Mouse (Mus musculus) limb, embryonic 11.5 days (tissue): ENCODE data around the gene Dtnbp1. TPM values are rescaled to one million over a fixed set of nuclear protein-coding genes. Genes with fewer than 3 reads are reported as not detected.
A peak's percentile ranks its signal among the peaks of the same experiment; 100 is the strongest.

Source experiments
- ATAC-seq: fragments of 200-750 bp; cut with Nextera tagmentation; 2 replicates; pipeline ENCODE4 v1.8.0; 2017; ENCODE audit warnings: low read depth; ENCODE audit not compliant: insufficient number of reproducible peaks, low FRiP score, low TSS enrichment
- DNase-seq: peaks from one replicate; pipeline ENCODE4 v3.0.0-alpha.2; 2015; ENCODE audit warnings: low spot score
- H3K27ac ChIP-seq: fragments of 300-500 bp; sonication (generic); replicated peaks from 2 replicates; pipeline ENCODE4 v1.5.1; 2014; ENCODE audit warnings: low read depth, mild to moderate bottlenecking, low read length
- H3K27me3 ChIP-seq: fragments of 300-500 bp; sonication (generic); 2 replicates; pipeline ENCODE4 v1.6.1; 2014; ENCODE audit warnings: mild to moderate bottlenecking, low read length, mixed read lengths; ENCODE audit not compliant: control insufficient read depth, insufficient read depth
- H3K36me3 ChIP-seq: fragments of 300-500 bp; sonication (generic); 2 replicates; pipeline ENCODE4 v1.6.1; 2014; ENCODE audit warnings: mild to moderate bottlenecking, low read length, moderate library complexity, mixed read lengths; ENCODE audit not compliant: control insufficient read depth, insufficient read depth
- H3K4me1 ChIP-seq: fragments of 300-500 bp; sonication (generic); 2 replicates; pipeline ENCODE4 v1.6.1; 2014; ENCODE audit warnings: low read length, mixed read lengths; ENCODE audit not compliant: control insufficient read depth, insufficient read depth
- H3K4me2 ChIP-seq: fragments of 300-500 bp; sonication (generic); 2 replicates; pipeline ENCODE4 v1.6.1; 2014; ENCODE audit warnings: low read depth, mild to moderate bottlenecking, moderate library complexity; ENCODE audit not compliant: severe bottlenecking
- H3K4me3 ChIP-seq: fragments of 300-500 bp; sonication (generic); 2 replicates; pipeline ENCODE4 v1.5.1; 2014; ENCODE audit warnings: low read depth, low read length
- H3K9ac ChIP-seq: fragments of 300-500 bp; sonication (generic); 2 replicates; pipeline ENCODE4 v1.6.1; 2014; ENCODE audit warnings: mild to moderate bottlenecking, low read length
- H3K9me3 ChIP-seq: fragments of 300-500 bp; sonication (generic); 2 replicates; pipeline ENCODE4 v1.6.1; 2016; ENCODE audit warnings: low read length; ENCODE audit not compliant: control insufficient read depth
- WGBS: fragments of 180-500 bp; shearing (Covaris S2); extraction: QIAGEN DNeasy Blood & Tissue Kit; methylation state at CpG from one replicate; pipeline ENCODE4 v1.1.7; 2014; 5-methylcytosine and 5-hydroxymethylcytosine counted together
- polyA plus RNA-seq: library from polyadenylated mRNA; unstranded; fragments of >200 nt; fragmentation: Nextera tagmentation; extraction: Ambion mirVana; gene quantifications from 2 replicates; pipeline ENCODE4 v1.2.1, GENCODE M21; 2014

Dtnbp1 gene
- polyA plus RNA-seq, 1 experiment from 2014 or later: 75.3 TPM

GRCm38 (mm10) chr13:45032484-45032883, 30.5 kb upstream of the Dtnbp1 start:
- peaks cover 13% of the 10 kb centered on the region for H3K4me1 ChIP-seq
- H3K27ac ChIP-seq: no peak overlapping the region
- DNase-seq (no peak), ATAC-seq (no peak)
- H3K9ac ChIP-seq: no peak overlapping the region
- no peak overlapping the region for H3K4me3 ChIP-seq
- H3K27me3 ChIP-seq: no peaks in the 10 kb centered on the region
- no peaks in the 10 kb centered on the region for H3K9me3 ChIP-seq
- no peak overlapping the region for H3K4me2 ChIP-seq
- 90% methylated on average over 4 of the region's 4 CpGs for WGBS
- H3K36me3 ChIP-seq: no peaks in the 10 kb centered on the region

- Histone ChIP-seq H3K27me3 (no peaks in the 10 kb centered on the region), H3K9ac (no peak overlapping the region), H3K4me1 (peaks cover 13% of the 10 kb centered on the region), H3K9me3 (no peaks in the 10 kb centered on the region), H3K4me2 (no peak overlapping the region), H3K36me3 (no peaks in the 10 kb centered on the region), H3K4me3 (no peak overlapping the region), H3K27ac (no peak overlapping the region)
- DNase-seq (peak; percentile 38), ATAC-seq (no peak)
- 28% methylated on average over 7 of the region's 7 CpGs for WGBS
These were observed 29.8 kb upstream of the Dtnbp1 start for GRCm38 (mm10) chr13:45031748-45032147.

- peaks cover 9% of the 10 kb centered on the region for H3K4me1 ChIP-seq
- DNase-seq (no peak), ATAC-seq (no peak)
- 68% methylated on average over 10 of the region's 10 CpGs for WGBS
- no peaks in the 10 kb centered on the region for H3K27me3 ChIP-seq
- H3K27ac ChIP-seq: no peak overlapping the region
- H3K4me3 ChIP-seq: no peak overlapping the region
- H3K9me3 ChIP-seq: no peaks in the 10 kb centered on the region
- H3K36me3 ChIP-seq: no peaks in the 10 kb centered on the region
- no peak overlapping the region for H3K9ac ChIP-seq
- no peak overlapping the region for H3K4me2 ChIP-seq
These were observed 29.4 kb upstream of the Dtnbp1 start for GRCm38 (mm10) chr13:45031314-45031713.

GRCm38 (mm10) chr13:45030830-45031229, 28.9 kb upstream of the Dtnbp1 start:
- DNase-seq (peak; percentile 89), ATAC-seq (no peak)
- Histone ChIP-seq H3K27ac (no peak overlapping the region), H3K9me3 (no peaks in the 10 kb centered on the region), H3K4me1 (peaks cover 7% of the 10 kb centered on the region), H3K27me3 (no peaks in the 10 kb centered on the region), H3K4me2 (no peak overlapping the region), H3K9ac (no peak overlapping the region), H3K36me3 (no peaks in the 10 kb centered on the region), H3K4me3 (no peak overlapping the region)
- WGBS: 18% methylated on average over 12 of the region's 12 CpGs

- Histone ChIP-seq H3K4me3 (no peak overlapping the region), H3K27ac (no peak overlapping the region), H3K9me3 (no peaks in the 10 kb centered on the region), H3K4me1 (peaks cover 4% of the 10 kb centered on the region), H3K9ac (no peak overlapping the region), H3K27me3 (no peaks in the 10 kb centered on the region), H3K4me2 (no peak overlapping the region), H3K36me3 (no peaks in the 10 kb centered on the region)
- ATAC-seq: no peak
- DNase-seq: no peak
- whole genome bisulfite sequencing: 89% methylated on average over 1 of the region's 1 CpGs
These were observed 27.8 kb upstream of the Dtnbp1 start for GRCm38 (mm10) chr13:45029791-45030190.

- H3K36me3 ChIP-seq: no peaks in the 10 kb centered on the region
- WGBS: 86% methylated on average over 3 of the region's 3 CpGs
These were observed 24.3 kb upstream of the Dtnbp1 start for GRCm38 (mm10) chr13:45026291-45026690.

GRCm38 (mm10) chr13:45024821-45025220, 22.9 kb upstream of the Dtnbp1 start:
- ATAC-seq: no peak
- no peaks in the 10 kb centered on the region for H3K9me3 ChIP-seq
- H3K9ac ChIP-seq: no peak overlapping the region
- no peaks in the 10 kb centered on the region for H3K4me1 ChIP-seq
- no peak overlapping the region for H3K4me2 ChIP-seq
- 79% methylated on average over 10 of the region's 10 CpGs for WGBS
- H3K27me3 ChIP-seq: no peaks in the 10 kb centered on the region
- DNase-seq: no peak
- no peaks in the 10 kb centered on the region for H3K36me3 ChIP-seq
- H3K4me3 ChIP-seq: no peak overlapping the region
- H3K27ac ChIP-seq: no peak overlapping the region

More at GRCm38 (mm10) chr13:45026291-45026690, 24.3 kb upstream of the Dtnbp1 start:
- Histone ChIP-seq H3K4me2 (no peak overlapping the region), H3K27ac (no peak overlapping the region), H3K4me3 (no peak overlapping the region), H3K9me3 (no peaks in the 10 kb centered on the region), H3K9ac (no peak overlapping the region), H3K27me3 (no peaks in the 10 kb centered on the region), H3K4me1 (no peaks in the 10 kb centered on the region)
- ATAC-seq (no peak), DNase-seq (no peak)

- Histone ChIP-seq H3K4me1 (no peaks in the 10 kb centered on the region), H3K27me3 (no peaks in the 10 kb centered on the region), H3K4me3 (no peak overlapping the region), H3K4me2 (no peak overlapping the region), H3K9me3 (no peaks in the 10 kb centered on the region), H3K27ac (no peak overlapping the region), H3K9ac (no peak overlapping the region), H3K36me3 (no peaks in the 10 kb centered on the region)
- ATAC-seq (no peak), DNase-seq (no peak)
- WGBS: 77% methylated on average over 20 of the region's 20 CpGs
These were observed 21.6 kb upstream of the Dtnbp1 start for GRCm38 (mm10) chr13:45023356-45024150.

- no peak overlapping the region for H3K4me2 ChIP-seq
- DNase-seq: peak; percentile 60
- WGBS: 80% methylated on average over 7 of the region's 7 CpGs
- no peaks in the 10 kb centered on the region for H3K4me1 ChIP-seq
- H3K4me3 ChIP-seq: no peak overlapping the region
- H3K9me3 ChIP-seq: no peaks in the 10 kb centered on the region
- no peaks in the 10 kb centered on the region for H3K27me3 ChIP-seq
- no peak overlapping the region for H3K9ac ChIP-seq
- no peaks in the 10 kb centered on the region for H3K36me3 ChIP-seq
- H3K27ac ChIP-seq: no peak overlapping the region
- ATAC-seq: no peak
These were observed 6.2 kb upstream of the Dtnbp1 start for GRCm38 (mm10) chr13:45008150-45008549.
